Mouse (Mus musculus): Measurements from ENCODE around the gene Med27. TPM values are rescaled to one million over a fixed set of nuclear protein-coding genes. Genes with fewer than 3 reads are reported as not detected.

Med27 gene
- polyA plus RNA-seq, 1 experiment: 5.7 TPM

DNA sequence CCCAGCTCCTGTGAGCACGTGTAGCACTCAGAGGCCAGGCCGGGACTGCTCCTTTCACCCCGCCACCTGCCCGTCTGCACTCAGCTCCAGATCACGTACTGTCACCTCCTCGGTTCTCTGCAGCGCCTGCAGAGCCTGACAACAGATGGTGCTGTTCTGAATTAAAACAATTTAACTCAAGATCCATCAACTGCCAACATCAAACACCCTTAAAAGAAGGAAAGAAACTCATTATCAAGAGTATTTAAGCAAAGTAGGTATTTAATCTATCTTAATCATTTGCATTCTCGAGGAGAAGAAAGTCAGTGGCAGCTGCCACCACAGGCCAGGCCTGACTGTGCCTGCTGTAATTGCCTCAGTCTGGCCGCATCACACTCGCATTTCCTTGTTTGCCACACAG, 38.8 kb downstream of the Med27 start:
- Histone ChIP-seq H3K4me1 (ENCODE audit: control insufficient read depth) (no peaks in the 10 kb centered on the region), H3K36me3 (ENCODE audit: control insufficient read depth) (no peaks in the 10 kb centered on the region; the same call in 1 of the 2 replicates), H3K27me3 (ENCODE audit: control insufficient read depth) (no peaks in the 10 kb centered on the region), H3K9me3 (ENCODE audit: control insufficient read depth, low read length) (no peaks in the 10 kb centered on the region), H3K4me3 (replicated peaks) (no peak overlapping the region)
- no peak for TF ChIP-seq GATA1 (IDR thresholded peaks at IDR 0.05; ENCODE audit: low read length)
- no peak for TF ChIP-seq TAL1 (IDR thresholded peaks at IDR 0.05; ENCODE audit: low read length)

DNA sequence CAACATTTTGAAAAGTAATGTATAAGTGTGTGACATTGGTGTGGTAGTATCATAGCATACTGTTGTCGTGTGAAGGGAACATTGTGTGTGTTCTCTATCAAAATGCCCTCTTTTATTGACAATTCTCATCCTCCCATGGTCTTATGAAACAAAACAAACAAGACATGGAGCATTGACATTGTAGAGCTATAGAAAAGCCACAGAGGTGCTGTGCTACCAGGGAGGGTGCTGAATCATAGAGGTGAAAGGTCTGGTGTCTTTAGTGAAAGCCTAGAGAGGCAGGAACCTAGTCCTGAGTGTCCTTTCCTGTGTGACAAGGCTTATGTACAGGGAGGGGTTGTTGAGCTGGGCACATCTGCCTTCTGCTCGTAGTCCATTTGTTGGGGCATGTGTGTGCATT, 40.6 kb downstream of the Med27 start:
- no peak for TF ChIP-seq GATA1 (IDR thresholded peaks at IDR 0.05; ENCODE audit: low read length)
- TF ChIP-seq TAL1 (IDR thresholded peaks at IDR 0.05; ENCODE audit: low read length): no peak
- Histone ChIP-seq H3K27me3 (ENCODE audit: control insufficient read depth) (no peaks in the 10 kb centered on the region), H3K4me1 (ENCODE audit: control insufficient read depth) (peaks cover 2% of the 10 kb centered on the region; the same call in 1 of the 2 replicates), H3K4me3 (replicated peaks) (no peak overlapping the region), H3K36me3 (ENCODE audit: control insufficient read depth) (no peaks in the 10 kb centered on the region; the same call in 1 of the 2 replicates), H3K9me3 (ENCODE audit: control insufficient read depth, low read length) (no peaks in the 10 kb centered on the region)

DNA sequence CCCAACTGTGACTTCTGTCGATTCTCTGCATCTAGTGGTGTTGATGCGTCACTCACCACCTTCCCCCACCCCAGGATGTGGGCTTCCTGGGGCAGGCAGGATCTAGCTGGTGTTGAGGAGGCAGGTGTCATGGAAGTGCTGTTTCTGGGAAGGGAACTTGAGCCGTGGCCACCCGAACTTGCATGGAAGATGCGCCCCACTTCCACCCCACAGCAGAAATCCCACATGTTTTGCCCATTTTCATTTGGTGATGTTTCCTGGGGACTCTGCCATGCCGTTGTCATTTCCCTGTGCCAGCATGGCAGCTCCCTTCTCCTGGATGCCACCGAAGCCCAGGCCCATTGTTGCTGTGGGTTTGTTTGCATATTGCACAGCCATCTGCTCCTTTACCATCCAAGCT, 42.3 kb downstream of the Med27 start:
- no peak overlapping the region for H3K4me3 ChIP-seq (replicated peaks)
- peaks cover 2% of the 10 kb centered on the region; the same call in 1 of the 2 replicates for H3K4me1 ChIP-seq (ENCODE audit: control insufficient read depth)
- no peaks in the 10 kb centered on the region for H3K27me3 ChIP-seq (ENCODE audit: control insufficient read depth)
- H3K9me3 ChIP-seq (ENCODE audit: control insufficient read depth, low read length): no peaks in the 10 kb centered on the region
- H3K36me3 ChIP-seq (ENCODE audit: control insufficient read depth): no peaks in the 10 kb centered on the region; the same call in 1 of the 2 replicates
- no peak for TF ChIP-seq TAL1 (IDR thresholded peaks at IDR 0.05; ENCODE audit: low read length)
- no peak for TF ChIP-seq GATA1 (IDR thresholded peaks at IDR 0.05; ENCODE audit: low read length)

DNA sequence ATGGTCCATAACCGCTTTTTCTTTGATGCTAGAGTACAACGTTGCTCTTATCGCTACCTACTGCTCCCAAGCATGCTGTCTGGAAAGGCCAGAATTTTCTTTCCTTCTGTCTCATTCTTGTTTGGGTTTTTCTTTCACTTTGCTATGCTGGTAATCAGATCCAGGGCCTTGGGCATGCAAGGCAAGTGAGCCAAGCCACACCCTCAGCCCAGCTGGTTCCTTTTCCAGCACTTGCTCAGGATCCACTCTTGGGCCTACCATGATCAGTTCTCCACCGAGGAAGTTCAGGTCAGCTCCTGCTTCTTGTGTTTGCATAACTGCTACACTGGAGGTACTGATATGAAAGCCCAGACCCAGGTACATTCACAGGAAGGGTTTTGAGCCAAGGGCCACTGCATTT, 44.5 kb downstream of the Med27 start:
- Histone ChIP-seq H3K9me3 (ENCODE audit: control insufficient read depth, low read length) (no peaks in the 10 kb centered on the region), H3K4me1 (ENCODE audit: control insufficient read depth) (peaks cover 2% of the 10 kb centered on the region; the same call in 1 of the 2 replicates), H3K4me3 (replicated peaks) (no peak overlapping the region), H3K27me3 (ENCODE audit: control insufficient read depth) (no peaks in the 10 kb centered on the region), H3K36me3 (ENCODE audit: control insufficient read depth) (no peaks in the 10 kb centered on the region; the same call in 1 of the 2 replicates)
- TF ChIP-seq TAL1 (IDR thresholded peaks at IDR 0.05; ENCODE audit: low read length) (no peak), GATA1 (IDR thresholded peaks at IDR 0.05; ENCODE audit: low read length) (no peak)

DNA sequence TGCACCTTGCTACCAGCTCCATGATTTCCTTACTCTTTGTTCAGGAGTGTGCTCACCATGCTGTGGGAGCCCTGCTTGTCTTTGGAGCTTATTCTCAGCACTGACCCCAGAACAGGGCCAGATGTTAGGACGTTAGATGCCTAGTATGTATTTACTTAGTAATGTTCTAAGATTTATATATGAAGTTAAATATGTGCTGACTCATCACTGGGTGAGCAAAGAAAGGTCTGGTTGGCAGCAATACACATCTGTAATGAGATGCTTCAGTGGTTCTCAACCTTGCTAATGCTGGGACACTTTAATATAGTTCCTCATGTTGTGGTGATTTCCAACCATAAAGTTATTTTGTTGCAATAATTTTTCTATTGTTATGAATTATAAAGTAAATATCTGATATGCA, 45.4 kb downstream of the Med27 start:
- no peak overlapping the region for H3K4me3 ChIP-seq (replicated peaks)
- H3K36me3 ChIP-seq (ENCODE audit: control insufficient read depth): no peaks in the 10 kb centered on the region; the same call in 1 of the 2 replicates
- TF ChIP-seq GATA1 (IDR thresholded peaks at IDR 0.05; ENCODE audit: low read length) (no peak), TAL1 (IDR thresholded peaks at IDR 0.05; ENCODE audit: low read length) (no peak)
- peaks cover 2% of the 10 kb centered on the region; the same call in 1 of the 2 replicates for H3K4me1 ChIP-seq (ENCODE audit: control insufficient read depth)
- no peaks in the 10 kb centered on the region for H3K27me3 ChIP-seq (ENCODE audit: control insufficient read depth)
- no peaks in the 10 kb centered on the region for H3K9me3 ChIP-seq (ENCODE audit: control insufficient read depth, low read length)

DNA sequence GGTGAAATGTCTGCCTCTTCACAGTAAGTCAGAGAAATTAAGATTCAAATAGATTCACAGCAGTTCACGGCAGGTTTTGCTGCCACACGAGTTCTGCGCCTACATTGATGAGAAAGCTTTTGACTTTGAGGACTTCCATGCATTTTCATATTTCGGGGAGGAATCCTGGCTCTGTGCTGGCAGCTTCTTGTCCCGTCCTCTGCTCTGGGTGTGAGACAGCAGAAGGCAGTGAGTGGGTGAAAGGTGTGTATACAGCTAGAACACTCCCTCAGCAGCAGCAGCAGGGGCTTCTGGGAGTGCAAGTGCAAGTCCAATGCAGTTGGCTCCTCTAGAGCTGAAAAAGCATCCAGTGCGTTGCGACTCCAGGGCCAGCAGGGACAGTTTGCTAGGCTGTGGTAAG, 53.6 kb downstream of the Med27 start:
- TF ChIP-seq TAL1 (IDR thresholded peaks at IDR 0.05; ENCODE audit: low read length) (no peak), GATA1 (IDR thresholded peaks at IDR 0.05; ENCODE audit: low read length) (no peak)
- Histone ChIP-seq H3K27me3 (ENCODE audit: control insufficient read depth) (no peaks in the 10 kb centered on the region), H3K36me3 (ENCODE audit: control insufficient read depth) (no peaks in the 10 kb centered on the region), H3K4me3 (replicated peaks) (no peak overlapping the region), H3K9me3 (ENCODE audit: control insufficient read depth, low read length) (no peaks in the 10 kb centered on the region), H3K4me1 (ENCODE audit: control insufficient read depth) (no peaks in the 10 kb centered on the region; the same call in 1 of the 2 replicates)

DNA sequence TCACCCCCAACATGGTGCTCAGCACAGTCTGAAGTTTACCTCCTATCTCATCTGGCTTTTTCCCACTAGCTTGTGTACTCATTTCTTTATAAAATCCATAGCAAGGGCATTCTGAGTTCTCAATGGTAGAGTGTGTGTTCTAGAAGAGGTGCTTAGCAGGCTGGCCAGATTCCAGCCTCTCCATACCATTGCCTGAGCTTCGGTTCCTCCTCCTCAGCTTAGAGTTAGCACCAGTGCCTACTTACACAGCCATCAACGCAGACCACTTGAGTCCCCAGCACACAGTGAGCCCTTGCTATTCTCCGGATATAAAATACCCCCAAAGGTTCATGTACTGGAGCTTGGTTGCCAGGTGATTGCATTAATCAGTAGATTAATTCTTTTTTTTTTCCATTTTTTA, 54.2 kb downstream of the Med27 start:
- Histone ChIP-seq H3K4me1 (ENCODE audit: control insufficient read depth) (no peaks in the 10 kb centered on the region; the same call in 1 of the 2 replicates), H3K36me3 (ENCODE audit: control insufficient read depth) (no peaks in the 10 kb centered on the region)
- TF ChIP-seq TAL1 (IDR thresholded peaks at IDR 0.05; ENCODE audit: low read length) (no peak), GATA1 (IDR thresholded peaks at IDR 0.05; ENCODE audit: low read length) (no peak)

DNA sequence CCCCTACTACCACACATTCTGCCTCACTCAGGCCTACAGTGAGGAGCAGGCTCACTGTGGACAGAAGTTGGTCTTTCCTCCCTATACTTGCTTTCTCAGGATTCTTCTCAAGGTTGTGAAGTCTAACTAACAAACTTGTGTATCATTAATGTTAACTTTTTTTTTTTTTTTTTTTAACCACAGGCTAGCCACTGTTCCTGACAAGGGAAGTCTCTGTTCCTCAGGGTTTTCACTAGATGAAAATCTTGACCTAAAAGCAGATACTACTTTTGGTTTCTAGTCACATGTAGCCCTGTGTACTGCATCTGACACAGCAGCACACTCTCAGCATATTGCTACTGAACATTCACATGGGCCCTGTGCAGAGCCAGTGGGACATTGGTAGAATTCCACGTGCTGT, 55.2 kb downstream of the Med27 start:
- no peaks in the 10 kb centered on the region for H3K36me3 ChIP-seq (ENCODE audit: control insufficient read depth)
- TF ChIP-seq TAL1 (IDR thresholded peaks at IDR 0.05; ENCODE audit: low read length): no peak
- TF ChIP-seq GATA1 (IDR thresholded peaks at IDR 0.05; ENCODE audit: low read length): no peak
- no peak overlapping the region for H3K4me3 ChIP-seq (replicated peaks)
- H3K27me3 ChIP-seq (ENCODE audit: control insufficient read depth): no peaks in the 10 kb centered on the region
- no peaks in the 10 kb centered on the region for H3K9me3 ChIP-seq (ENCODE audit: control insufficient read depth, low read length)
- H3K4me1 ChIP-seq (ENCODE audit: control insufficient read depth): no peaks in the 10 kb centered on the region; the same call in 1 of the 2 replicates

More for the DNA sequence above, 54.2 kb downstream of the Med27 start:
- Histone ChIP-seq H3K4me3 (replicated peaks) (no peak overlapping the region), H3K27me3 (ENCODE audit: control insufficient read depth) (no peaks in the 10 kb centered on the region), H3K9me3 (ENCODE audit: control insufficient read depth, low read length) (no peaks in the 10 kb centered on the region)

DNA sequence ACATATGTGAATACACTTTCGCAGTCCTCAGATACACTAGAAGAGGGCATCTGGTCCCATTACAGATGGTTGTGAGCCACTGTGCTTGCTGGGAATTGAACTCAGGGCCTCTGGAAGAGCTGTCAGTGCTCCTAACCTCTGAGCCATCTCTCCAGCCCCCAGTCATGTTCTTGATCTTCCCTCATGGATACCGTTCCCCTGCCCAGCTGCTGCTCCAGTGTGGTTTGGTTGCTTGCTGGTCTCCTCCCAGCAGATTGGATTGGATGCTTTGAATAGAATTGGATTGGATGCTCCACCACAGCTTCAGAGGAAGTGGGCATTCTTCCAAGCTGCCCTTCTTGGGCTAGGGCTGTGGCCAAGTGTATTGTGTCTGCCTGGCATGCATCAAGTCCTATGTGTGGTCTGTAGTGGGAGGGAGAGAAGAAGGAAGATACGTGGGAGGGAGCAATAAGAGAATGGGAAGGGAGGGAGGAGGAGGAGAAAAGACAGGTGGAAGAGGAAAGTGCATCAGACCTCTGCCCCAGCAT, 56.0 kb downstream of the Med27 start:
- Histone ChIP-seq H3K9me3 (ENCODE audit: control insufficient read depth, low read length) (no peaks in the 10 kb centered on the region), H3K27me3 (ENCODE audit: control insufficient read depth) (no peaks in the 10 kb centered on the region), H3K4me3 (replicated peaks) (no peak overlapping the region), H3K4me1 (ENCODE audit: control insufficient read depth) (no peaks in the 10 kb centered on the region; the same call in 1 of the 2 replicates), H3K36me3 (ENCODE audit: control insufficient read depth) (no peaks in the 10 kb centered on the region)
- TF ChIP-seq GATA1 (IDR thresholded peaks at IDR 0.05; ENCODE audit: low read length): no peak
- TF ChIP-seq TAL1 (IDR thresholded peaks at IDR 0.05; ENCODE audit: low read length): no peak

Data from erythroblast, embryonic 14.5 days (primary cell).